Comparison of ENCODE assay signal across 8 mouse cellular contexts in the genomic region with DNA sequence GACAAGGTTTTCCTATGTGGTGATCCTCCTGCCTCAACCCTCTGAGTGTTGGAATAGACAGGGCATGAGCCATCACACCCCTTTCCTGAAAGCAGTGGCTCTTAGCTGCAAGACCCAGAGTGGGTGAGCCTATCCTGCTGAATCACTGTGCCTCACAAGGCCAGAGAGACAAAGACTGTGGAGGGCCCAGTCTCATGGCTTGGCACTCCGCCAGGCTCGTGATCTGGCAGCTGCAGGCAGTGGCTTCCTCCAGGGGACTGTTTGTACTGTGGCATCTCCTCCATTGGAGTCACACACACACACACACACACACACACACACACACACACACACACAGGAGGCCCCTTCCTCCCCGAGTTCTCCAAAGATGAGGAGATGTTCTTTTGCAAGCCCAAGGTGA. TPM values are rescaled to one million over a fixed set of nuclear protein-coding genes. Genes with fewer than 3 reads are reported as not detected.
A peak's percentile ranks its signal among the peaks of the same experiment; 100 is the strongest.
DNase-seq lines count a peak whose midpoint lies in the region; ATAC-seq lines count a peak whose summit lies in the region.

No protein-coding gene starts in this region.

- no peak overlapping the region for H3K4me2 ChIP-seq in forebrain, embryonic 16.5 days (ENCODE audit: low read length)

- peak; percentile 94 for ATAC-seq in forebrain, embryonic 16.5 days

- H3K4me3 ChIP-seq in forebrain, embryonic 16.5 days (replicated peaks; ENCODE audit: low read length) = no peak overlapping the region

- H3K9me3 ChIP-seq in forebrain, embryonic 16.5 days (ENCODE audit: control insufficient read depth, low read length) = no peaks in the 10 kb centered on the region

- peak; percentile 80 for DNase-seq in 3T3-L1 (ENCODE audit: low read depth, low spot score)
- peak; percentile 96 for DNase-seq in adrenal gland, adult 8-10 months
- DNase-seq in heart, postnatal 36 days = peak; percentile 87 to 89
- DNase-seq in layer of hippocampus, adult 8-10 months (ENCODE audit: low spot score in 2 of 2) = peak; percentile 78 to 81
- DNase-seq in lung, postnatal 25 days (ENCODE audit: low spot score) = peak; percentile 92
- DNase-seq in retina, postnatal 1 day = peak; percentile 94
- peak; percentile 84 for DNase-seq in thymus, postnatal 4 days

- H3K27me3 ChIP-seq in forebrain, embryonic 16.5 days (replicated peaks; ENCODE audit: control insufficient read depth, insufficient read depth, low read length) = no peaks in the 10 kb centered on the region

- peak overlapping the region; percentile 76 for H3K27ac ChIP-seq in forebrain, embryonic 16.5 days (ENCODE audit: low read length)

- 0 out of 2 replicates have a peak overlapping the region, but pooled peaks have one; percentile 29 for H3K9ac ChIP-seq in forebrain, embryonic 16.5 days (replicated peaks; ENCODE audit: low read depth, low read length)

- no peaks in the 10 kb centered on the region for H3K36me3 ChIP-seq in forebrain, embryonic 16.5 days (ENCODE audit: control insufficient read depth, insufficient read depth)

- WGBS in forebrain, embryonic 16.5 days = 12% methylated on average over 3 of the region's 3 CpGs

- intact Hi-C loops in heart, postnatal 36 days (cut with DNase I) = no loop called here

- H3K4me1 ChIP-seq in forebrain, embryonic 16.5 days (replicated peaks; ENCODE audit: control insufficient read depth, insufficient read depth, low read length) = peaks cover 11% of the 10 kb centered on the region

RNA-seq across cellular contexts. Expression of a gene that starts 15.0 kb away (rescaled TPM):
- total RNA-seq in adrenal gland, adult 8-10 months (2022) = 1,000 to 10,000 TPM; 1,117 to 1,520 (median 1,260) TPM
- polyA plus RNA-seq in forebrain, embryonic 16.5 days (2015; fragmentation: Nextera tagmentation; extraction: Ambion mirVana) = 165 and 223 TPM in 2 replicates
- total RNA-seq in heart, postnatal 36 days (2021) = 1,000 to 10,000 TPM; 1,163 to 1,211 TPM
- total RNA-seq in layer of hippocampus, adult 8-10 months (2022) = 1,000 to 10,000 TPM; 1,389 to 1,663 (median 1,484) TPM

RNA-seq across cellular contexts. Expression of a gene that starts 43.3 kb away (rescaled TPM):
- total RNA-seq in adrenal gland, adult 8-10 months (2022) = under 1 TPM; 0.70 to 1.00 (median 0.91) TPM
- 0.83 and 0.90 TPM in 2 replicates for polyA plus RNA-seq in forebrain, embryonic 16.5 days (2015; fragmentation: Nextera tagmentation; extraction: Ambion mirVana)
- 1 to 10 TPM; 1.0 to 1.1 TPM for total RNA-seq in heart, postnatal 36 days (2021)
- 1 to 10 TPM; 1.3 to 2.5 (median 1.8) TPM for total RNA-seq in layer of hippocampus, adult 8-10 months (2022)
